Mouse (Mus musculus): ENCODE measurements around the gene Klf7. TPM values are rescaled to one million over a fixed set of nuclear protein-coding genes. Genes with fewer than 3 reads are reported as not detected.

Klf7 gene
- polyA plus RNA-seq, 1 experiment from 2014 or later = 126 TPM

- H3K36me3 ChIP-seq = peaks cover 14% of the 10 kb centered on the region
- H3K27ac ChIP-seq (replicated peaks) = no peak overlapping the region
- no peak for ATAC-seq (replicated peaks)
- no peaks in the 10 kb centered on the region for H3K9me3 ChIP-seq
- no peaks in the 10 kb centered on the region for H3K27me3 ChIP-seq
- peaks cover 55% of the 10 kb centered on the region for H3K4me1 ChIP-seq
- H3K9ac ChIP-seq (replicated peaks) = no peak overlapping the region
- 56% methylated on average over 2 of the region's 2 CpGs for WGBS
- no peak overlapping the region for H3K4me3 ChIP-seq
- H3K4me2 ChIP-seq (replicated peaks) = no peak overlapping the region
Measured at GRCm38 (mm10) chr1:64081217-64081616, 40.9 kb downstream of the Klf7 start.

- ATAC-seq (replicated peaks) = no peak
- H3K27me3 ChIP-seq = no peaks in the 10 kb centered on the region
- H3K9ac ChIP-seq (replicated peaks) = no peak overlapping the region
- no peak overlapping the region for H3K27ac ChIP-seq (replicated peaks)
- peaks cover 47% of the 10 kb centered on the region for H3K4me1 ChIP-seq
- H3K4me2 ChIP-seq (replicated peaks) = no peak overlapping the region
- 83% methylated on average over 2 of the region's 2 CpGs for WGBS
- H3K9me3 ChIP-seq = no peaks in the 10 kb centered on the region
- no peak overlapping the region for H3K4me3 ChIP-seq
- peaks cover 19% of the 10 kb centered on the region for H3K36me3 ChIP-seq
Measured at GRCm38 (mm10) chr1:64080263-64080662, 41.8 kb downstream of the Klf7 start.

- H3K4me1 ChIP-seq = peaks cover 46% of the 10 kb centered on the region
- H3K4me2 ChIP-seq (replicated peaks) = no peak overlapping the region
- H3K36me3 ChIP-seq = peaks cover 21% of the 10 kb centered on the region
- WGBS = 77% methylated on average over 20 of the region's 20 CpGs
- H3K27me3 ChIP-seq = no peaks in the 10 kb centered on the region
- H3K9ac ChIP-seq (replicated peaks) = no peak overlapping the region
- no peak overlapping the region for H3K4me3 ChIP-seq
- no peak overlapping the region for H3K27ac ChIP-seq (replicated peaks)
- ATAC-seq (replicated peaks) = no peak
- H3K9me3 ChIP-seq = no peaks in the 10 kb centered on the region
Measured at GRCm38 (mm10) chr1:64078747-64079211, 43.3 kb downstream of the Klf7 start.

GRCm38 (mm10) chr1:64078011-64078746, 43.9 kb downstream of the Klf7 start:
- no peaks in the 10 kb centered on the region for H3K9me3 ChIP-seq
- H3K4me1 ChIP-seq = peaks cover 43% of the 10 kb centered on the region
- H3K4me2 ChIP-seq (replicated peaks) = no peak overlapping the region
- no peaks in the 10 kb centered on the region for H3K27me3 ChIP-seq
- no peak overlapping the region for H3K4me3 ChIP-seq
- 52% methylated on average over 9 of the region's 9 CpGs for WGBS
- no peak overlapping the region for H3K9ac ChIP-seq (replicated peaks)
- no peak overlapping the region for H3K27ac ChIP-seq (replicated peaks)
- ATAC-seq (replicated peaks) = 0 out of 2 replicates have a peak, but pooled peaks have one; percentile 21
- peaks cover 21% of the 10 kb centered on the region for H3K36me3 ChIP-seq

GRCm38 (mm10) chr1:64074051-64074450, 48.0 kb downstream of the Klf7 start:
- no peaks in the 10 kb centered on the region for H3K9me3 ChIP-seq
- H3K9ac ChIP-seq (replicated peaks) = no peak overlapping the region
- H3K4me1 ChIP-seq = peaks cover 41% of the 10 kb centered on the region
- no peaks in the 10 kb centered on the region for H3K27me3 ChIP-seq
- H3K4me2 ChIP-seq (replicated peaks) = no peak overlapping the region
- 56% methylated on average over 5 of the region's 5 CpGs for WGBS
- H3K36me3 ChIP-seq = peaks cover 20% of the 10 kb centered on the region
- 0 out of 2 replicates have a peak, but pooled peaks have one; percentile 27 for ATAC-seq (replicated peaks)
- H3K4me3 ChIP-seq = no peak overlapping the region
- H3K27ac ChIP-seq (replicated peaks) = peak overlapping the region; percentile 6; the same call in 1 of the 2 replicates

GRCm38 (mm10) chr1:64070947-64071346, 51.1 kb downstream of the Klf7 start:
- Histone ChIP-seq H3K9me3 (no peaks in the 10 kb centered on the region), H3K27ac (replicated peaks) (peak overlapping the region; percentile 23; the same call in 1 of the 2 replicates), H3K27me3 (no peaks in the 10 kb centered on the region), H3K4me1 (peaks cover 51% of the 10 kb centered on the region), H3K9ac (replicated peaks) (no peak overlapping the region), H3K4me2 (replicated peaks) (no peak overlapping the region), H3K4me3 (no peak overlapping the region), H3K36me3 (peaks cover 5% of the 10 kb centered on the region; the same call in 1 of the 2 replicates)
- WGBS = 52% methylated on average over 2 of the region's 2 CpGs
- ATAC-seq (replicated peaks) = no peak

- peak; percentile 98 for ATAC-seq (replicated peaks)
- 0 out of 2 replicates have a peak overlapping the region, but pooled peaks have one; percentile 26 for H3K9ac ChIP-seq (replicated peaks)
- peaks cover 73% of the 10 kb centered on the region for H3K4me1 ChIP-seq
- WGBS = 4% methylated on average over 10 of the region's 10 CpGs
- H3K4me2 ChIP-seq (replicated peaks) = peak overlapping the region; percentile 27
- H3K9me3 ChIP-seq = no peaks in the 10 kb centered on the region
- H3K27me3 ChIP-seq = no peaks in the 10 kb centered on the region
- no peak overlapping the region for H3K4me3 ChIP-seq
- peak overlapping the region; percentile 93 for H3K27ac ChIP-seq (replicated peaks)
- H3K36me3 ChIP-seq = no peaks in the 10 kb centered on the region
Measured at GRCm38 (mm10) chr1:64066320-64067254, 55.5 kb downstream of the Klf7 start.

- H3K27me3 ChIP-seq = no peaks in the 10 kb centered on the region
- H3K4me1 ChIP-seq = peaks cover 59% of the 10 kb centered on the region
- no peak overlapping the region for H3K4me2 ChIP-seq (replicated peaks)
- H3K27ac ChIP-seq (replicated peaks) = peak overlapping the region; percentile 68
- no peaks in the 10 kb centered on the region for H3K36me3 ChIP-seq
- no peak overlapping the region for H3K4me3 ChIP-seq
- no peak overlapping the region for H3K9ac ChIP-seq (replicated peaks)
- H3K9me3 ChIP-seq = no peaks in the 10 kb centered on the region
- ATAC-seq (replicated peaks) = no peak
- 42% methylated on average over 10 of the region's 10 CpGs for WGBS
Measured at GRCm38 (mm10) chr1:64061488-64061887, 60.6 kb downstream of the Klf7 start.

- H3K27me3 ChIP-seq = no peaks in the 10 kb centered on the region
- peak; percentile 55 for ATAC-seq (replicated peaks)
- H3K4me3 ChIP-seq = no peak overlapping the region
- H3K4me1 ChIP-seq = peaks cover 58% of the 10 kb centered on the region
- H3K9ac ChIP-seq (replicated peaks) = no peak overlapping the region
- peak overlapping the region; percentile 68 for H3K27ac ChIP-seq (replicated peaks)
- H3K4me2 ChIP-seq (replicated peaks) = no peak overlapping the region
- H3K36me3 ChIP-seq = no peaks in the 10 kb centered on the region
- 21% methylated on average over 9 of the region's 9 CpGs for WGBS
- H3K9me3 ChIP-seq = no peaks in the 10 kb centered on the region
Measured at GRCm38 (mm10) chr1:64060699-64061454, 61.2 kb downstream of the Klf7 start.

- no peak overlapping the region for H3K4me3 ChIP-seq
- H3K36me3 ChIP-seq = no peaks in the 10 kb centered on the region
- no peak for ATAC-seq (replicated peaks)
- H3K4me2 ChIP-seq (replicated peaks) = no peak overlapping the region
- H3K4me1 ChIP-seq = peaks cover 55% of the 10 kb centered on the region
- WGBS = 62% methylated on average over 7 of the region's 7 CpGs
- H3K9ac ChIP-seq (replicated peaks) = no peak overlapping the region
- no peaks in the 10 kb centered on the region for H3K27me3 ChIP-seq
- H3K9me3 ChIP-seq = no peaks in the 10 kb centered on the region
- peak overlapping the region; percentile 68 for H3K27ac ChIP-seq (replicated peaks)
Measured at GRCm38 (mm10) chr1:64060116-64060515, 62.0 kb downstream of the Klf7 start.

- no peaks in the 10 kb centered on the region for H3K9me3 ChIP-seq
- H3K27me3 ChIP-seq = no peaks in the 10 kb centered on the region
- no peak for ATAC-seq (replicated peaks)
- H3K4me2 ChIP-seq (replicated peaks) = no peak overlapping the region
- peaks cover 28% of the 10 kb centered on the region for H3K4me1 ChIP-seq
- no peak overlapping the region for H3K27ac ChIP-seq (replicated peaks)
- no peaks in the 10 kb centered on the region for H3K36me3 ChIP-seq
- H3K4me3 ChIP-seq = no peak overlapping the region
- no peak overlapping the region for H3K9ac ChIP-seq (replicated peaks)
- WGBS = 91% methylated on average over 2 of the region's 2 CpGs
Measured at GRCm38 (mm10) chr1:64056541-64056940, 65.5 kb downstream of the Klf7 start.
